Mouse (Mus musculus) erythroblast, embryonic 14.5 days (primary cell): ENCODE measurements around the gene Smad1.

Experiments used
- GATA1 ChIP-seq: IDR thresholded peaks from 2 replicates; pipeline ENCODE4 v1.6.1; 2012; ENCODE audit warnings: low read length, inconsistent platforms, mixed read lengths
- TAL1 ChIP-seq: IDR thresholded peaks from 3 replicates; pipeline ENCODE4 v1.6.1; 2012; ENCODE audit warnings: low read length, inconsistent platforms, mixed read lengths

- TF ChIP-seq GATA1: no peak
- TF ChIP-seq TAL1: no peak
Measured at GRCm38 (mm10) chr8:79323121-79323520, 76.2 kb downstream of the Smad1 start.
